Mouse (Mus musculus) frontal cortex, adult (tissue): ENCODE data around the gene Gm11213.

Experiments
- ATAC-seq: cut with Nextera tagmentation; 2 replicates; pipeline ENCODE4 v1.9.2; 2017; ENCODE audit warnings: mild to moderate bottlenecking, moderate library complexity, mixed read lengths; ENCODE audit not compliant: low TSS enrichment

Gene Gm11213

DNA sequence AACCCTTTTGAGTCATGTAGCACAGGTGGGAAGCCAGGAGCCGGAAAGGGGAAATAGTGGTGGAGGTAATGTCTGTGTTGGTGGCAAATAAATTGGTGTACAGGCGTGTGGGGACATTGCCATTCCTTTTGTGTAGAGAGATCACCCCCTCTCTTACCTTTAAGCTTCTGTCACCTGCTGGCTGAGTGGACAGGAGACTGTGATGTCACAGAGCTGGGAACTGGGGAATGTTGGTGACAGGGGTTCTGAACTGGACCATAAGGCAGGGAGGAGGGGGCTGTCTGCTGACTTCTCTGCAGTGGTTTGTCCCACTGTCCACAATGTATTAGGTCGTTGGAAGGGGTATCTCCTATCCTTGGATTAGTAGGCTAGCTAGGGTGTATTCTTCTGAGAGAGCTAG is at the start of gene Gm11213:
TSS of gene Gm11213 (minus strand) at position 317 of the 400 bp plus-strand sequence.
- ATAC-seq, result no peak

DNA sequence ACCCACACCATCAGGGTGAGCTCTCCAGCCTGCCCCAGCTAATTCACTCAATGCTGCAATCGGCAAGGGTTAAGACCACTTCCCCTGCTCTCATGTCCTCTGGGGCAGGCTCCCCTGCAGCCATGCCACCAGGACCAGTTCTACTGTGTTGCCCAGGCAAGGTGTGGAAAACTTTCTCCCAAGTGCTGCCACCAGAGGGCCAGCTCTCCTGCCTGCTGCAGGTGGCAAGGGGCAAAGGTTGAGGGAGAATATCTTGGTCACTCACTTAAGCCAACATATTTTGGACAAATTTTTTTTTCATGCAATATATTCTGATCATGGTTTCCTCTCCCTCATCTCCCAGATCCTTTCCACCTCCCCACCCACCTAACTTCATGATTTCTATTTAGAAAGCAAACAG is 49.3 kb upstream of the Gm11213 start:
- ATAC-seq, result no peak

DNA sequence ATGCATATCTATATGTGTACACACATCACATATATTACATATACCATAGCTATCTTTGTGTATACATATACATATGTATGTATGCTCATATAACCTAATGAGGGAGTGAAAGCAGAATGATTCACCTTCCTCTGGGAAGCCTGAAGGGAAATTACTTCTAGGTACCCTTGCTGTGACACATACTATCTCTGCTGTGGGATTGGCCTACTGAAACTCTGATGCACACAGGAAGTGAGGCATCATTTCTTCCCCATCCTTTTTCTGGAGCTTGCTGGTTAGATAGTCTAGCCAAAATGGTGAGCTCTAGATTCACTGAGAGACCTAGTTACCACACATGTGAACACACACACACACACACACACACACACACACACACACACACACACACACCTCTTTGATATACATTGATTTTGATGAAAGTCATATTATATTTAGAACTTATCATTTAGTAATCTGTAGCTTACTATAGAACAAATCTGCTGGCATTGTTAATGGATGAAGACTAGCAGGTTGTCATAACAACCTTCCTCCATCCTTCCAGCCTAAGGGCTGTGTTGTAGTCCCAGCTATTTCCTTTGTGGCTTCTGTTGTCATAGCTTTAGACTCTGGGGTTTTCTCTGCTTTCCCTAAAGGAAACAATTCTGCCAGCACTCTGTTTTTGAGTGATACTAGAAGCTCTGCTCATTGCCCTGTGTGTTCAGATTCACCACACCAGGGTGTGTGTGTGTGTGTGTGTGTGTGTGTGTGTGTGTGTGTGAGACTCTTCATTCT is 39.1 kb upstream of the Gm11213 start:
- no peak for ATAC-seq

DNA sequence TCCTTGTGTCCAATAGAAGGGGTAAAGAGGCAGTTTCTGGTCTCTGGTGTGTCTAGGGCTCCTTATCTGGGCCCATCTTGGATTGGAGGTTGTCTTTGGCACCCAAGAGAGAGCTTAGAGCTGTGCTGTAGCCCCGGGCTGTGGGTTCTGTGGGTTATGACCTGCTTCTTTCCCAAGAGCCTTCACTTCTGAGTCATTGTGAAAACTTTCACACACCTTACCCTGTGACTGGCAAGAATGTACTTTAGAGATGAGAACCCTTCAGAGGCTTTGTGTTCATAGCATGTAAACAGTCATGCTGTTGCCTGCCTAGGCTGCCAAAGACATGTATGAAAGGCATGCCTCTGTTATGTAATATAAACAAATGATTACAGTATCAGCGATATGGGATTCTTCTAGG is 34.8 kb upstream of the Gm11213 start:
- no peak for ATAC-seq

DNA sequence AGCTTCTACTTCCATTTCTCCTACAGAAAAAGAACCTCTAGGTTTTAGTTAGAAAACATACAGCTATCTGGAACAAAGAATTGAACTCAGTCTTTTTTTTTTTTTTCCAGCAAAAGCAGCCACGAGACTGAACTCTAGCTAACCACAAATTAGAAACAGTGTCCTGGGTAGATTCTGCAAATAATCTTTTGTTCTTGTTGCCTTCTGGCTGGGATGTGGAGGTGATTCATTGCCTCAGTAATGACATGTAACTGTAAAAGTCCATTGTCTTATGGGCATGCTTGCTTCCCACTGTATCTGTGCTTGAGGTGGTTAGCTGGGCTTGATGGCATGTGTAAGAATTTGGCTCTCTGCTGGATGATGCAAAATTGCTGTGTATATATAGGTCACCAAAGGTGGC is 33.5 kb upstream of the Gm11213 start:
- no peak for ATAC-seq

DNA sequence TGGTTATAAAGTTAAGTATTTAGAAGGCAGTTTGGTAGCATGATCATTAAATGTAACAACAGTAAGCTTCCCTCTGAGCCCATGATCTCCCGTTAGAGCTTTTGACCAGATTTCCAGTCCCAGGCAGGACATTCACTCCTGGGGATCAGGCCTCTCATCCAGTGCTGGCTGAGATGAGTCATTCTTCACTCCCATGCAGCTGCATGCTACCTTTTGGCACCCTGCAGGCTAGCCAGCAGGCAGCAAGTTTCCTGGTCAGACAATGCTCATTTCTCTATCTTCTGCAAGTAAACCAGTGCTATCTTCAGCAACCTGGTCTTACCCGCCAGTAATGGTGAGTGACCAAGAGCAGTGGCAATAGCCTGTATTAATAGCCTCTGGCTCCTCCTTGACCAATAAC is 28.1 kb upstream of the Gm11213 start:
- no peak for ATAC-seq

DNA sequence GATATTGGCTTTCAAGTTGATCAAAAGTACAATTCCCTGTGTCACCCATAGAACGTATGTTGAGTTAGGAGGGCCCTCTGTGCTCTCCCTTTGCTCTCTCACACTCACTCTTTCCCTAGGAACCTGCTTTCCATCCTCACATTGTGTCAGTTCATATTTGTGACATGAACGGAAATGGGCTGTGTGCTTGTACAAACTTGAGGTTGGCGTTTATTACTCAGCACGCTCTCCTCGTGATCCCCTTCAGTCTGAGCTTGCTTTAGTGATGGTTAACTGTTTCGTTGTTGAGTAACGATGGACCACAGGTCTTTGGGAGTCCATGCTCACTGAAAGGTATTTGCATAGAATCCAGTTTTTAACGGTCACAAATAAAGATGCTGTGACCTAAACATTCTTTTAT is 22.1 kb upstream of the Gm11213 start:
- no peak for ATAC-seq

DNA sequence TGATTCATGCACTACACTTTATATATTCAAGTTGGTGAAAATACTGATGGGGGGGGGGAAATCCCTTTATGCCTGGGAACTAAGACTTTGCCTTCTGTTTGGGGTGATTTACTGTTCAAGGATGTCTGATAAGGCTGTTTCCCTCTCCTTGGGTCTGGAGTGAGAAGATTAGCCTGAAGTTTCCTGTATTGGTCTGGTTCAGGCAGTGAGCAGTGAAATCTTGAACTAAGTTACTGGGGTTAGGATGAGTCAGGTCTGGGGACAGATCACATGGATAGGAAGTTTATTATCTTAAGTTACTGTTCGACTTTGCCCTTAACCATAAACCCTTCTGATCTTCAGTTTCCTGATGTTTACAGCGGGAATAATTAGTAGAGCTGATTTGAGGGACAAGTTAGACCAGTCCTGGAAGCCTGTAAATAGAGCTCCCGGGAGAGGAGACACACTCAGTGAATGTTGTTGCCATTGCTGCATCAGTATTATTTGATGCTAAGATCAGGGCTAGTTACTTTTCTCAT is 20.6 kb upstream of the Gm11213 start:
- no peak for ATAC-seq

DNA sequence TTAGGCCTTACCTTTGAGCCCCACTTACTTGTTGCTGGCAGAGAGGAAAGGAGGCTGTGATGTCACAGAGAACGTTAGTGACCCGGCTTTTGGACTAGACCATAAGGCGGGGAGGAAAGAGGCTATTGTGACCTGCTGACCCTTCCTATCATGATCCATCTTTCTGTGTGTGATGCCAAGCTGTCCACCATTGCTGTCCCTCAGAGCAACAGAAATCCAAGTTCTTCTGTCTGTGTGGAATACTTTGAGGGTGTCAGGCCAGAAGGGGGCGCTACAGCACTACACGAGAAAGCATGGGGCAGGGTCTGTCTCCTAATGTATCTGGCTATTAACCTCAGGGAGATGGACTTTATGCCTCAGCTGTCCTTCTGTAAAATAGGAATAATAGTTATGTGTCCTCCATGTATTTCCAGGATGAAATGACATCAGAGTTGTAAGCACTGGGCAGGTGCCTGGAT is 17.3 kb upstream of the Gm11213 start, which contains the start of gene Tex48:
TSS of gene Tex48 (minus strand) at position 51 of the 458 bp plus-strand sequence.
- no peak; the same call in 1 of the 2 replicates for ATAC-seq

DNA sequence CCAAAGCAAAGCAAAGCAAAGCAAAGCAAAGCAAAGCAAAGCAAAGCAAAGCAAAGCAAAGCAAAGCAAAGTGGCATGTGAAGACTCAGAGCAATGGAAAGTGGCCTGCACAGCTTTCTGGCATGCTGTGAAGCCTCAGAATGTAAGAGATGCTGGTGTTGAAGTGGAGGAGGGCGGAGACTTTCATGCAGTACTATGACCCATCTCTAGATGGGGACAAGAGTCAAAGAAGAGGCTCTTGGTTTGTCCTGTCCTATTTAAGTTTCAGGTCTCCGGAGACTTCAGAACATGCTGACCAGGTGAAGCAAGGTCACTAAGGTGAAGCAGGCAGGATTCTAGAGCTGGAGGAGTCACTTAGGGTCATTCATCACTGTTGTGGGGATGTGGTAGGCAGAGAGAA is 16.8 kb upstream of the Gm11213 start:
- no peak for ATAC-seq

DNA sequence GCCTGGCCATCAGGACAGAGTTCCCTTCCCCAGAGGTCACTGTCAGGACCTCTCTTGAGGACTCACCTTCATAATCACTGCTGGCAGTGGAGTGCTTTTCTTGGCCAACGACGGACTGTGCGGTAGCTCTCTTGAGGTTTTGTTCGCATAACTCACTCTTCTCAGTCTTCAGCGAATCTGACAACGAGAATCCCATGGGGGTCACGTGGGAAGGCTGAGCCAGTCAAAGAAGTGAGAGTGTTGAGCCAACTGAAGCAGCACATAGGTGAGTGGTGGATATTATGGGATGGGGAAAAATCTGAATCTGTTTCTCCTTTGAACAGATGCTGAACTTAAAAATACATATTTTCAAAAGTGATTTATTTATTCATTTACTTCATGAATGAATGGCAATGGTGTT is 3.3 kb upstream of the Gm11213 start:
- ATAC-seq, result no peak

DNA sequence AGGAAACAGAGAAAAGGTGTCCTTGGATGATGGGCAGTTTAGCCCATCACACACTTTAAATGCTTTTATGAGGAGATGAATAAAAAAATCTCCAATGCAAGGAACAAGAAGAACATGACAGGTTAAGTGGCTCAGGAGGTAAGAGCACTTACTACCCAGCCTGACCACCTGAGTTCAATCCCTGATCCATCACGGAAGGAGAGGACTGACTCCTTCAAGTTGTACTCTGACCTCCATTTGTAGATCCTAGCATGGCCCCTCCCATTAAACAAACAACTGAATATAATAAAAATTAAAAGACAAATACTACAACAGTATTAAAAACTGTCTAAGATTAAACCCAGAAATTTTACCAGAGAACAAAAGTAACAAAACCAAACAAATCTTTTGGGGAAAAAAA is 907 bp upstream of the Gm11213 start:
- ATAC-seq, result no peak

DNA sequence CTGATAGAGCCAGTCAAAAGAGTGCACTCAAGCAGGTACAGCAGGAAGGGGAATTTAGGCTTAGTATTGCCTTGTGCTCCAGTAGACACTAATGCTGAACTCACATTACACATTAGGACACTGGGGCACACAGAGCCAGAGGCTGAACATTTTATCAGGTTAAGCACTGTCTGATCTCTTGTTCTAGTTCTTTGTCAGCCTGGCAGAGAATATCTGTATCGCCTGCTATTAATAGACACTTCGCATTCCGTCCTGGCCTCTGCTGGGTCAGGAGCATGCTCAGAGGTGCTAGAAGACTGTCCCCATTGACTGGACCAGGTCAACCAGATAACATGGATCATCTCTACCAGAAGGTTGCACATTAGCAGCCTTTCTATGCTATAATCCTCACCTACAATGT is 484 bp upstream of the Gm11213 start:
- ATAC-seq, result no peak

DNA sequence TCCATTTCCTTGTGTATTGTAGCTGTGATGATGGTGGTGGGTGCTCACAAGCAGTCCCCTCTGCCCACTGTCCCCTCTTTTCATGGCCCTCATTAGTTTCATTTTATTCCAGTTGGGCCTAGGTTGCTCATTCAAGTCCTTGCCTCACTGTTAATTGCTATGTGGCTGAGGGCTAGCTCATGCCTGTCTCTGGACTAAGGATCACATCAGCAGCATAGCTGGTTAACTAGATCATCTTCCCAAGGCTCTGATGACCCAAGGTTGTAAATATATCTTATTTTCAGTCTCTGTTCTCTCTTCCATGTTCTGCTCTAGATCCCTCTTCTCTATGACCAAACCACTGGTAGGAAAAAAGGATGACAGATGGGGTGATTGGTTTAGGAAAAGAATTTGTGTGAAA is 3.8 kb downstream of the Gm11213 start:
- ATAC-seq, result no peak

DNA sequence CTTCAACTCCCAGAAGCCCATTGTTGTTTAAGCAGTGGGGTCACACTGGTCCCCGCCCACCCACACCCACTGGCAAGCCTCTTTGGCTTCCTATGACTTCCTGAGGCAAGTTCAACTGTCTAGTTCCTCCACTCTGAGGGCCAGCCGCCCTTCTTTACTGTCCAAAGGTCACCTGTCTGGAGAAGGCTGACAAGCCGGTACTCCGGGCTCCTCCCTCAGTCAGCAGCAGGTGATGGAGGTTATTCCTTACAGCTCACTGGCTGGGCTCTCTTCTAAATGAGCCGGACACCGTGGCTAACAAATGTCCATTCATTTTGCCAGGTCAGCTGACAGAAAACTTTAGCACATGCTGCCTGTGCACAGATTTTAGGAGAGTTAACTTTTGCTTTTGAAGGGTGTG is 4.3 kb downstream of the Gm11213 start:
- no peak for ATAC-seq

DNA sequence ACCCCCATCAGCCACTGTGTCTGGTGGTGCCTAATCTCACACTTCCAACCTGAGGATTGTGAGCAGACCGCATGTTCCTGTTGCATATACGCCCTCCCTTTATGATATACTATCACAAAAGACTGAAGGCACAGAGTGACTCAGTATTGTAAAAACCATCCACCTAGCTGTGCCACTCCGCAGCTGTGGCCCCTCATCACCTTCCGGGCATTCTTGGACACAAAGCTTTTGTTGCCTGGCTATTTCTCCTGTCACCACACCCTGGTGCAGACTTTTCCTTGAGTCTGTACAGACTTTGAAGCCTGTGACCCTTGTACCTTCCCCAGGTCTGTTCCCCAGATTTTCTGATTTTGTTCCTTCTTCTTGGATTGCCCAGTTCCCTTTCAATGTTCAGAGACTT is 9.1 kb downstream of the Gm11213 start:
- no peak for ATAC-seq

DNA sequence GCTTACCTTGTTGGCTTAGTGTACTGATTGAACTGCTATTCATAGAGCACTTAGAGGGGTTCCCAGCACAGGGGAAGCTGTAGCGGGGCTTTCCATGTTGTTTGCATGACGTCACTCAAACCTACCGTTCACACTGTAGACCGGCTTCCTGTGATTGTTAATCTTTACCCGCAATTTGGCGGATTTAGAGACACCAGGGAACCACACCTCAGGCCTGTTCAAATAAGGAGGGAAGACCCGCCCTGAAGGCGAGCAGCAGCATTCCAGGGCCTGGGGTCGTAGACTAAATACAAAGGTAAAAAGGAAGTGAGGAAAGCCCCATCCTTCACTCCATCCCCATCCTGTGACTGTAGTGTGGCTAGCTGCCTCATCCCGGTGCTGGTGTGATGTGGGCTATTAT is 9.8 kb downstream of the Gm11213 start:
- ATAC-seq, result no peak

DNA sequence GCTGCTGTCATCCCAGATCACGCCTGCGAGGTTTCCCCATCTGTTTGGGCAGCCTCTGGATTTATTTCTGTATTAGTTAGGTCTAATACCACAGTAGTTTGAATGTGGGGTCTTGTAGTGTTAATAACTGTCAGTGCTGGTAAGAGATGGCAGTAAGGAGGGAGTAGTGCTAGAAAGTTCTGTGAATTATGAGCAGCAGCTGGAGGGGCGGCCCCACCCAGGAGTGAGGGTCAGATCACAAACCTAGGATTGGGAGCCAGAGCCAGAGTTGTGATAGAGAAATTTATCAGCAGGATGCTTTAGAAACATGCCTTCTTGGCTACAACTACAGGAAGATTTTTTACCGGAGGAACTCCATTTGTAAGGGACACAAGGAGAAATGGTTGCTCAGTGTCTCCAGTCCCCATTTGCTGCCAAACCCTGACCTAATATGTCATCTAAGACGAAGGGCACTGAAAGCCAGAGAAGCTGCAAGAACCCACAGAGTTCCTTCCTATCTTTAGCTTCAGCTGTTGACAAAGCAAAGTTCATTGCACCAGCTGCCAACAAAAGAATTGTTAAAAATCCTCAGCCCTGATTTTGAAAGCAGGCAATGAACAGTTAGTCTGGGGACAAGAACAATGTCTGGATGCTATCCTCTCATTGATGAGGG is 10.5 kb downstream of the Gm11213 start:
- no peak for ATAC-seq

DNA sequence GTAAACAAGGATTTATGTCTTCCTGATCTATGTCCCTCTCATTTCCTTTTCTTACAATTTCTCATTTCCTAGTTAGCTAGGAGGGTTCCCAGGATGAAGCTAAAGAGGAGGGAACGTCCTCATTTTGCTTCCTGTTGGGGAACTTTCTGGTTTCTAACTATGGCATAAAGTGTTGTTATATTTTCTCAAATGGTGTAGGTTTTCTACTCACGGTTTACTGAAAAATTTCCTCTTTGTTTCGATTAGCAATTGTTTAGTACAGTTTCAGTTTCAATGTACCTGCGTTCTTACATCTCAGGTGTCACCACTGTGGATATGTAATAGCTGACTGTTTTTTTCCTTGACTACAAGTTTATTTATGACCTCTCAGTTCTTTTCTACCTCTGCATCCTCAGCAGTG is 14.5 kb downstream of the Gm11213 start:
- no peak for ATAC-seq

DNA sequence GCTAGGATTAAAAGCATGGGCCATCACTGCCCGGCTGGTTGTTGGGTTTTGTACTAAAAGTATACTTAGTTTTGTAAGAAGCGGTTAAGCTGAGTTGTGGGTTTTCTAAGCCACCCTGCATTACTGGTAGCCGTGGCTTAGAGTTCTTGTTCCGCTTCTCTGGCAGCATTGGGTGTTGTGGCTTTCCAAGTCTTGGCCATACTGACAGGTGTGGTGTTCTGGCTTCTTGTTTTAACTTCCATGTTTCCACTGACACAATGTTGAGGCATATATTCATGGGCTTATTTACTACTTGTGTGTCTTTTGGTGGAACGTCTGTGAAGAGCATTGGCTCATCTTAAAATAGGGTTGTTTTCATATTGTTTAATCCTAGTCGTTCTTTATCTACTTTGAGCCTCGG is 15.1 kb downstream of the Gm11213 start:
- ATAC-seq, result no peak

DNA sequence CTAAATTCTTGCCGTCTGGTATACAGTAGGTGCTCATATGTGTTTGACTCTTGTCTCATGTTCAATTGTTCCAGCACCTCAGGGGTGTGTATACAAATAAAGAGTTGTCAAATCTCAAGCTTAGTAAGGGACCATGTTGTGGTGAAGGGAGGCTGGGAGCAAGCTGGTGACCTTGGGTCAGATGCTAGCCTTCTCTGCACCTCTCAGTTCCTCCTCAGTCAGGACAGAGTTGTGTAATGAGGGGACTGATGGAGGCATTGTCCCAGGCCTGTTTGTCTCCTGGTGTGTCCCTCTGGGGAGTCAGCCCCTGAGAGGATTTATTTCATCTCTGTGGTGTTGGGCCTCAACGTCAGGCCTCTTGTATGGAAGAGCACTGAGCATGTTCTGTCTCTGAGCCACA is 18.8 kb downstream of the Gm11213 start:
- ATAC-seq, result no peak

DNA sequence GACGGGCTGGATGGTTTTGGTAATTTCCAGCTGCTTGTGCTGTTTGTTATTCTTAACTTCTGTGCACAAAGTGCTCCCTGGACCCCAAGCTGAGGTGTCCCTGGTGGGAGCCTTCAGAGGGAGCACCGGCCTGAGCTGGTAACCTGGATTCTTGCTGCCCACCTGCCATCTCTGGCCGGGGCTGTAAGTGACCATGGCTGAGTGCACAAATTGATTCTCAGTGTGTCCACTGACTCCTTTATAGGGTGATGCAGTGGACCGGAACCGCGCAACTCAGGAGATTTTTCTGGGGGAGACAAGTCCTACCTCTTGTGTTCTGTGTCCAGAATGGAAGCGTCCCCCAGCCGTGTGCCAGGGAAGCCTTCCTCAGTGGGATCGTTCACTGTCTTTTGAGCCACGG is 19.8 kb downstream of the Gm11213 start:
- ATAC-seq, result no peak

DNA sequence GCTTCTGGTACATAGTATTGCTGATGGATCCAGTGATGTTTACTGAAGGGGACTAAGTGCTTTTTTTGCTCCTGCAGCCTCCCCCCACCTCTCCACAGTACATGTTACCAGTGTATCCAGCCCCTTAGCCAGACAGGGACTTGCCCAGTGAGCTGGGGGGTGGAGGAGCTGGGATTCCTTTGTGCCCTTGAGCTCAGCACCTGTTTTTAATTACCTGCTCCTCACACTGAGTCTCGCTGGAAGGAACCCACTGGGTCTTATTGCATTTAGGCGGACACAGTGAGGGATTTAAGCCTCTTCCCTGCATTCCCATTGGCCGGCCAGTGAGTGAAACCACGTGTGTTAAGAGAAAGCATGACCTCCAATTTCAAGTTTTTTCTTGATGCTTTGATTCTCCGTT is 22.5 kb downstream of the Gm11213 start:
- no peak for ATAC-seq
